Mouse (Mus musculus): ENCODE data around the gene Rabl6.
A peak's percentile ranks its signal among the peaks of the same experiment; 100 is the strongest.
"Not testable (repeated sequence)": the region's sequence is repeated elsewhere in the genome, so short reads cannot be mapped to it uniquely, and the experiment has no call there.

The Rabl6 gene

DNA sequence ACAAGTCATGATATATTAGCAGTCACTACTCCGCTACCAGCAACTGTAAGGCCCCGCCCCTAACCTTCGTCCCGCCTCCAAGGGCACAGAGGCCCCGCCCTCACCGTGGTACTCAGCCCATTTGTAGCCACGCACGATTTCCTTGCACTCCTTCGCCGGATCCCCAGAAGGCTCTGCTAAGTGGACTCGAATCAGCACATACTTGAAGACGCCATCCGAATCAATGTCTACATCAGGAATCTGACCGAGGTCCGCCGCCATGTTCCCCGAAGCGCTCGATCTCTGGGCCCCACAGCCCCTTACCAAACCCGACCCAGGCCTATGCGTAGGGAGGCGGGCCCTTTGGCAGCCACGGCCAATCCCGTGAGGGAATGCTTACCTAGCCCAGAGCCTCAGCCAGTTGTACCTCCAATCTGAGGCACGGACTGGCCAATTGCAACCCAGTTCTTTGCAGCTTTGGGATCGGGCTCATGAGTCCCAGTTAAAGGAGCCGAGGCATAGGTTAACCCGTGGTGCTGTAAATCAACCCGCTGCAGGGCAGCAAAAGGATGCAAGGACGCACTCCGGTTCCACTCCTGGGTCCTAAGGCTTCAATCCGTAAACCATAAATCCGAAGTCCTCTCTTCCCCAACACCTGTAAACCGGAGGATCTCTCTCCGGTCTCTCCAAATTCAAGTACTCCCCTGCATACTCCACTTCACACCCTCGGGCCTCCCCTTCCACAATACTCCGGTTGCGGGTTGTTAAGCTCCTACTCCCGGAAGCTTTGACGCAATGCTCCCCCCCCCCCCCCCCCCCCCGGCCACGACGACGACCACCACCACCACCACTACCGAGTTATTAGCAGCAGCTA is 33.5 kb downstream of the Rabl6 start, which contains the start of the genes Mamdc4 and Phpt1:
TSS of gene Mamdc4 (minus strand) at position 267 of the 853 bp plus-strand sequence.
TSS of gene Phpt1 (minus strand) at position 646 of the 853 bp plus-strand sequence.
- DNase-seq: peak; percentile 93

DNA sequence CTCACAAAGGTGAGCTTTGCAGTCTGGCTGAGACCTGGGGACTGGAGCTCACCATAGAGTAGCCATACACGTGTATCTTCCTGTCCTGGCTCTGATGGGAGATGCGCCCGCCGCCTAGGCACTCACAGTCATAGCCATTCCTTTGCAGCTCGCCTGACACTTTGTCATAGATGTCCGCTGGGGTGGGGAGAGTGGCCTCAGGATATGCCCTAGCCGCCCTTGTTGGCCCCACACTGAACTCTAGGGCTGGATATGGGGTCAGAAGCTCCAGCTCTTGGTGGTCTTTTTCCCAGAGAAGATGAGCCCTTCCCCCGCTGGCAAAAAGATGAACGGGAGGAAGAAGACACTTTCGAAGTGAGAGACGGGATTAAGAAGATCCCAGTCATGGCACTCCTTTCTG is 34.2 kb downstream of the Rabl6 start:
- peak; percentile 21 for DNase-seq

DNA sequence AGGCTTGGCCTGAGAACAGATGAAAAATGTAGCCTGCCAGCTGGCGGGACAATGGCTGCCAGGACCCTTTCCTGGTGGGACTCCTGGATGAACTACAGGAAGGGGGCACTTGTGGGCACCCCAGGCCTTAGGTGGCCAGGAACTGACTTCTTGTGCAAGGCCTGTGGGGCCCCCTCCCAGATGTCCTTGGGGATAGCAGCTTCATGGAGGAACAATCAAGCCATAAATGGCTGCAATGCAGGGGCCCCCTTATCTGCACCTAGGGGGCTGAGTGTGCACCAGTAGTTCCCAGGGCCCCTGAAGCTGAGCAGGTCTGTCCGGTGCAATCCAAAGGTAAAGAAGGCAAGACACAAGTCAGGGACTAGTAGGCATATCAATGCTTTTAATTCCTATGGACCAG is 35.3 kb downstream of the Rabl6 start:
- peak; percentile 3 for DNase-seq

DNA sequence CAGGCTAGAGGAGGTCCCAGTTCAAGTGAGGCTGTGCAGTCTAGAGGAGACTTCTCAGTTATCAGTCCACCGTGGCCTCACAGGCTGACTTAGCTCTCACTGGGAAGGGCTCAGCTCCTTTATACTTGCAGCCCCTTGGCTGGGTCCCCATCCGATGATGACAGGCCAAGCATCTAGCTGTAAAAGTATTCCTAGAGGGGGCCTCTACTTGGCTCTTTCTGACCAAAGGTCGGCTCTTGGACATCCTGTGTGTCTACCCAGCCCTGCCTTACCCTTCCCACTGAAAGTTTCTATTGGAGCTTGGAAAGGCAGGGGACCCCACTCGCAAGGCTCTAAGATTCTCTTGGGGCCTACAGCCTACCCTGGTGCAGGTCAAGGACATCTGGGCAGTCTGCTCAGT is 37.1 kb downstream of the Rabl6 start:
- peak; percentile 3 for DNase-seq

DNA sequence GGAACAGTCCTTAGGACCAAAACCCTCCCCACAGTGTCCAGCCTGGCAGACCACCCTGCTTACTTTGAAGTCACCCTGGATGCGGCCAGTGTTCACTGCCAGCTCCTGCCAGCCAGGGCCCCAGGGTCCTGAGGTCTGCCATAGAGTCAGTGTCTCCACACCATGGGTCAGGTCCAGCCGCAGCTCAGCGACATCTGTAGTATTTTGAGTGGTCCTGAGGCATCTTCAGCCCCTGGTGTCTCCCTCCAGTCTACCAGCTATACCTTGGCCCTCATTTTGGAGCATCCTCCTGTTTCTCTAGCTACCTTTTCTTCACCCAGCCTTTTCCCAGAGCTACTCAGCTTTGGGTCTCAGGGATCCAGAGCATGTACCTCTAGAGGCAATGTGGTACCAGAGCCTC is 39.0 kb downstream of the Rabl6 start:
- no peak for DNase-seq

DNA sequence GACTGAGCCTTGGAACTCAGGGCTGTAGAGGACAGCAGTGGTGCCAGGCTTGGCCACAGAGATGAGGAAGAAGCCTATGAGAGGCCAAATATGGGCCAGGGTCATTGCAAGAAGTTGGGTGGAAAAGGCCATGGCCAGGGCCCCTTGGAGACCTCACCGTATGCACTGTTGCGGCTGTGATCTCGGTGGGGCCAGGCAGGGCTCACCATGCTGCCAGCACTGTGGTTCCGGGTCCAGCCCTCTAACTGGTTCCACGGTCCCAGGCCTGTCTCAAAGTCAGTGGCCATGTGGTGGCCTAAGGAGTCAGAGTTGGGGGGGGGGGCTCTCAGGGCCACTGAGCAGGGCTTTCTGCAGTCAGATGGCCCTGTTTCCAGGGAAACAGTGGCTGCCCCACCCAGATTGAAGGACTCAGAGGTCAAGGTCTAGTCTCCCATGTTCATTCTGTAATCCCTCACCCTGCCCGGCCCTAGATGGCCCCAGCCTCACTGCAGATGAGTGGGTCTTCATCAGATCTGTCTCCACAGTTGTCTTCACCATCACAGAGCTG is 39.8 kb downstream of the Rabl6 start:
- no peak for DNase-seq

DNA sequence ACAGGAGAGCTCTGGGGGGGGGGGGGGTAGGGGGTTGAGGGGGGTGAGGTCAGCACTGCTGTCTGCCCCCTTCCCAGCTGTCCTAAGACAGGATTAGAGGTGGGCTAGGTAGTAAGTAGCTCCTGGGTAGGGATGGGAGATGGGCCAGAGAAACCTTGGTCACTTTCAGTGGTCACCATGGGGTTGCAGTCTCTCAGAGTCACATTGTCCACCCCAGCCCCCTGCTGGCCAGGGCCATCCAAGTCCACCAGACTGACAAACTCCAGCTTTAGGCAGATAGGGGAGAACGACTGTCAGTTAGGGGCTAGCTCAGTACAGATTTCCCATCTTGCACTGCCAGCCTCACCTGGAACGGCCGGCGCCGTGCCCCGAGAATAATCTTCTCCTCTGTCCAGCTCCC is 41.8 kb downstream of the Rabl6 start:
- DNase-seq: no peak

DNA sequence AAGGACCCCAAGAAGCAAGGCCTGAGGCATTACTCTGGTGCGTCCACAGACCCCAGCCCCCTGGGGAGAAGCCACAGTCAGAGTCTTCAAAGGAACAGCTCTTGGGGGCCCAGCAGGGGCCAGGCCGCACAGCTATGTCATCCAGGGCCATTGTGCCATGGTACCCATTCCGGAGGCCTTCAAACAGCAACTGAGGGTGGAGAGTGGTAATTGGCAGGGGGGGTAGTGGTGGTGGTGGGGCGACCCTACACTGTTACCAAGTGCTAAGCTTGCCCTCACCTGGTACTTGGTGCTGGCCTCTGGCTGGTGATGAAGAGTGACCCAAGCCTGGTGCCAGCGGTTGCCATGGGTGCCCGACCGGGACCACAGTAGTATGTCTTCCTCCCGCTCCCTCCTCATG is 42.6 kb downstream of the Rabl6 start:
- no peak for DNase-seq

DNA sequence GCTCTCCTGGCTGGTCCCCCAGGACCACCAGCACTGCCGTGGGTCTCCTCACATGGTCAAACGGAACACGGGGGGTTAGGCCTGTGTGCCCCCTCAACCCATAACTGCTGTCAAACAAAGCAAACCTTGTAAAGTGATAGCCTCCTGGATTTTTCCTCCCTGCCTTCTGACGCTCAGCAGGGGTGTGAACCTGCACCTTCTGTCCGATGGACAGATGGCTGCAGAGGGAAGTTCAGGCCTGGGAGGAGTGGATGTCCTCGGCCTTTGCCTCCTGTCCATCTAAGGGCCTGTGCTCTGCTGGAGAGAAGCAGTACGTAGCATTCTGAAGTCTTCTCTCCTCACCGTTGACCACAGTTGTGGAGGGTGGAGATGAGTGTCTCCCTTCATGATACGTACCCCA is 46.4 kb downstream of the Rabl6 start:
- no peak for DNase-seq

DNA sequence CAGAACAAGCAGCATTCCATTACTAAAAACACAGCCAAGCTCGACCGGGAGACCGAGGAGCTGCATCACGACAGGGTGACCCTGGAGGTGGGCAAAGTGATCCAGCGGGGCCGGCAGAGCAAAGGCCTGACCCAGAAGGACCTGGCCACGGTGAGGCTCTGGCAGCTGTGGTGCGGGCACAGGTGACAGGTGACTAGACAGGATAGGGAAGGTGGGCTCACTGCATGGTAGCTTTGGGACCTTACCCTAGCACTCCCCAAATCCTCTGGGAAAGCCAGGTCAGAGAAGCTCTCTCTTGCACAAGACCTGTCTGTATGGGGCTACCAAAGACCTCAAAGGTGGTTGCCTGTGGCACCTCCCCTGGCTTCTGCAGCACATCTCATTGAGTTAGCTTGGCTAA is 47.8 kb downstream of the Rabl6 start:
- DNase-seq: no peak

DNA sequence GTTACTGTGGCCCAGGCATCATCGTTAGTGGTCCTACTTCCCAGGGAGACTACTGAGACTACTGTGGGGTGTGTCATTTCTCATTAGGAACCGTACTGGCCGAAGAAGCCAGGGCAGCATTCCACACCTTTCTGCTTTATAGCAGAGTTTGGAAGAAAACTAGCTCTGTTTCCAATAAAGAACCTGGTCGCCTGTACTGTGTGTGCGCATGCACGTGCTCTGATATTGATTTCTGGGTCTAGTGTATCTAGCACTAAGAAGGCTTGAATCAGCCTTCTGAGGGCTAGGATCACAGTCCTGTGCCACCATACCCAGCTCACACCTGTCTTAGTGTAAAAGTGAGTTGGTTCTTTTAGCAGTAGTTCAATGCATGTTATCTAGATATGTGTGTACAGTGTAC is 49.5 kb downstream of the Rabl6 start:
- no peak for DNase-seq

DNA sequence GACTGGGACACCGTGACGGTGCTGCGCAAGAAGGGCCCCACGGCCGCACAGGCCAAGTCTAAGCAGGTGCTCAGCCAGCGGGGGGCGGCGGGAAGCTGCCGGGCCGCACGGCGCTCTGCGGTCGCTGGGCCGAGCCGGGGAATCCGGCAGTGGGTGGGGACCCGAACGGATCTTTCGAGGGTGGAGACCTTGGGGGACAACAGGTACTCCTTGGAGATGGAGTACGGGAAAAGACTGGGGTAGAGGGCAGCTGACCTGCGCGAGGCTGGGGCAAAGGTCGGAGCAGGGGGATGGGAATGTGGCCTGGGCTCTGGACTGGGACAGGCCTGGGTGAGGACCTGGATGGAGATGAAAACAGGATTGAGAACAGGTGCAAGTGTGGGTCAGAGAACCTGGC is 50.4 kb downstream of the Rabl6 start:
- DNase-seq: no peak

DNA sequence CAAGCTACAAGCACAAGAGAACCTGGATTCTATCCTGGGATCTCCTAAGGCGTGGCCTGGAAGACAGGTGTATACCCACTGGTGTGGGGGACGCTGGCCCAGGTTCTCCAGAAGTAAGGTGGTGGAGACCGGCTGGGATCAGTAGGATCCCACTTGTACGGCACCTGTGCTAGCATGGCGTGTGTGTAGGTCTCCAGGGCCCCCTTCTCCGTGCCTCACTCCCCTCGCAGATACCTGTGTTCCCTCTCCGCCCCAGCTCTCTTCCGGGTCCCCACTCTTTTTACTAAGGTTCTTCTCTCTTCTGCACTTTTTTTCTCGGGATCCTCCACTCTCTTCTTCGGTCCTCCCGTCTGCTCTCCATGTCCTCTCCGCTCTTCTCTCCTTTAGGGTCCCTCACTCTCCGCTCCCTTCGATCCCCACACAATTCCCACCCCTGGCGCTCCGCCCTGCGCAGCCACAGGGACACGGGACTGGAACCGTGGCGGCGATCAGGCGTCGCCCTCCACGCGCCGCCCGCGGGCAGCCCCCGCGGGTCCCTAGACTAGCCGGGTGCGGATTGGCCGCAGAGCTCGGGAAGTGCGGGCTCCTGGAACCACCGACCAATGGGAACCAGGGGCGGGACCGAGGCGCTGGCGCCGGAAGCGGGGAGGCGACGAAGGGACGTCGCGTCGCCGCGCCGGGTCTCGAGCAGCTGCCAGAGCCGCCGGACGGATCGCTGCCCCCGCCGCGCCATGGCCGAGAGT is 50.9 kb downstream of the Rabl6 start, which contains the start of gene Edf1:
TSS of gene Edf1 (plus strand) at position 627 of the 743 bp plus-strand sequence.
- DNase-seq: peak; percentile 95

DNA sequence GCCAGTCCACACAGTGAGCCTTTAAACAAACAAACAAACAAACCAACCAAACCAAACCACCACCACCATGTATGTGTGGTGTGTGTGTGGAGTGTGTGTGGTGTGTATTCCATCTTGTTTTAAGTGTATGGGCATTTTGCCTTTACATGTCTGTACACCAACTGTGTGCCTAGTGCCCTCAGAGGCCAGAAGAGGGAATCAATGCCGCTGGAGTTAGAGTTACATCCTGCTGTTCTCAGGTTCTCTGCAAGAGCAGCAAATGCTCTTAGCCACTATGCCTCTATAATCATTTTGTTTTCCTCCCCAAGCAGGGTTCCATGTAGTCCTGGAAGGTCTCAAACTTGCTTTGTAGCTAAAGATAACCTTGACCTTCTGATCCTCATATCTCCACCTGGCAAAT is 52.0 kb downstream of the Rabl6 start:
- no peak for DNase-seq

DNA sequence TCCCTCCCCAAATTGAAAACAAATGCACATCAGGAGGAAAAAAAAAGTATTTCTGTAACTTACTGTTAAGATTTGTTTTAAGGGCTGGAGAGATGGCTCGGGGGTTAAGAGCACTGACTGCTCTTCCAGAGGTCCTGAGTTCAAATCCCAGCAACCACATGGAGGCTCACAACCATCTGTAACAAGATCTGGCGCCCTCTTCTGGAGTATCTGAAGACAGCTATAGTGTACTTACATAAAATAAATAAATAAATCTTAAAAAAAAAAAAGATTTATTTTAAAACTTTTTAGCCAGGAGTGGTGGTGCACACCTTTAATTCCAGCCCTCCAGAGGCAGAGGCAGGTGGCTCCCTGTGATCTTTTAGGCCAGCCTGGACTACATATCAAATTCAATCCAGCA is 52.8 kb downstream of the Rabl6 start:
- DNase-seq: not testable (repeated sequence)

DNA sequence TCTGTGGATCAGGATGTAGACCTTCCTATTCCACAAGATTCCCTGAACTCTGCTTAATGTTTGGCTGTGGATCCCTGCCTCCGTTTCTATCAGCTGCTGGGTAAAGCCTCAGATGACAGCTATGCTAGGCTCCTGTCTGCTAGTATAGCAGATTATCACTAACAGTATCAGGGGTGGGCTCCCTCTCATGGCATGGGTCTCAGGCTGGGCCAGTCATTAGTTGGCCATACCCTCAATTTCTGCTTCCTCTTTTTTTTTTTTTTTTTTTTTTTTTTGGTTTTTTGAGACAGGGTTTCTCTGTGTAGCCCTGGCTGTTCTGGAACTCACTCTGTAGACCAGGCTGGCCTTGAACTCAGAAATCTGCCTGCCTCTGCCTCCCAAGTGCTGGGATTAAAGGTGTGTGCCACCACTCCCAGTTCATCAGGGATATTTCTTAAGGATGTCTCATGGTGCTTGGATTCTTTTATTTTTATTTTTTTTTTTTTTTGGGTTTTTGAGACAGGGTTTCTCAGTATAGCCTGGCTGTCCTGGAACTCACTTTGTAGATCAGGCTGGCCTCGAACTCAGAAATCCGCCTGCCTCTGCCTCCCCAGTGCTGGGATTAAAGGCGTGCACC is 55.0 kb downstream of the Rabl6 start:
- not testable (repeated sequence) for DNase-seq

DNA sequence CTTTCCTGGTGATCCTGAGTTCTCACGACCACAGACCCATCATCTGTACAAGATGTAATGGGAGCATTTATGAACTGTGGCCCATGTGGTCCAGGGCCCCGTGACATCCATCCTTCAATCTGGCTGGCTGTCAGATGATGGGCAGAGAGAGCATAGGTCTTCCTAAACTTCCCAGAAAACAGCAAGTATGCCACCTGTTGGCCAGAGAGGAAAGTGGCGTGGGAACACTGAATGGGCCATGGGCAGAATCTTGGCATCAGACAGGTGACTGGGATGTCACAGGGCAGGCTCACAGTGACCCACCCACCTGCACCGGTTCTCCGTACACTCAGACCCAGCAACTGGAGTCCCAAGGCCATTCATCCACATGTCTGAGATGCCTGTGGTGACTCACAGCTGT is 57.1 kb downstream of the Rabl6 start:
- DNase-seq: no peak

DNA sequence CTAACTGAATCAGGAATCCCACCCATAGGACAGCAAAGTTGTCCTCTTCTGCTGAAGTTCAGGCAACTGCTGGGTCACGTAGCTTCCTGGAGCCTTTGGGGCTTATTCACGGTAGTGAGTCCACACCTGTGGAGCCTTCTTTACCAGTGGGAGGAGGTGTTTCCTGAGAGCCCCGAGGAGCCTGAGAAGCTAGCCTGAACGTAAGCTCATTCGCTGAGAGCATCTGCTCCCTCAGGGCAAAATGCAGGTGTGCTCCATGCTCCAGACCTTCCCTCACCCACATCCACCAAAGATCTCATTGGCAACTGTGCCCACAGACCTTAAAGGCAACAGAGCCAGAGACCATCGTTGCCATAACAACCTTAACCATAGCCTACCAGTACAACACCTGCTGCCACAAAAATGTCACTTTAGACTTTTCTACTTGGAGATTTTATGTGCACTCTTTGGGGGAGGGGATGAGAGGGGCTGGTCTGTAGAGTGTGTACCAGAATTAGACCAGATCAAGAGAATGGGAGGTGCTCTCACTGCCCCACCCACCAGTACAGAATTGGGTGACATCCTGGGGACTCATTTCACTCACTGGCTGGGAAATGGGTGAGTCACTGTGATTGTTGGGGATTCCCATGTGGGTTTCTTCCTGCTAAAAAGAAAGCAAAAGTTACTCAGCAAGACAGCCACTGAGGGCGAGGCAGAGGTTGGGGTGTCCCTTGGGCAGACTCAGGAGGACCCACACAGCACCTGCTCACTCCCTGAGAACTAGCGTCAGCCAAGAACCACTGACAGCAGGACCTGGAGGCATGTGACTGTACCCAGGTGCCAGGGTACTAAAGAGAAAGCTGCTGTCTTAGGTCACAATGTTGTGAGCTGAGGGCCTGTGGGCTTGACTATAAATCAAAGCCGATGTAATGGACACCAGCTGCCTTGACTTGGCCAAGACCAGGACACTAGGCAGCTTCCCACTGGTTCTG is 59.0 kb downstream of the Rabl6 start:
- no peak for DNase-seq

DNA sequence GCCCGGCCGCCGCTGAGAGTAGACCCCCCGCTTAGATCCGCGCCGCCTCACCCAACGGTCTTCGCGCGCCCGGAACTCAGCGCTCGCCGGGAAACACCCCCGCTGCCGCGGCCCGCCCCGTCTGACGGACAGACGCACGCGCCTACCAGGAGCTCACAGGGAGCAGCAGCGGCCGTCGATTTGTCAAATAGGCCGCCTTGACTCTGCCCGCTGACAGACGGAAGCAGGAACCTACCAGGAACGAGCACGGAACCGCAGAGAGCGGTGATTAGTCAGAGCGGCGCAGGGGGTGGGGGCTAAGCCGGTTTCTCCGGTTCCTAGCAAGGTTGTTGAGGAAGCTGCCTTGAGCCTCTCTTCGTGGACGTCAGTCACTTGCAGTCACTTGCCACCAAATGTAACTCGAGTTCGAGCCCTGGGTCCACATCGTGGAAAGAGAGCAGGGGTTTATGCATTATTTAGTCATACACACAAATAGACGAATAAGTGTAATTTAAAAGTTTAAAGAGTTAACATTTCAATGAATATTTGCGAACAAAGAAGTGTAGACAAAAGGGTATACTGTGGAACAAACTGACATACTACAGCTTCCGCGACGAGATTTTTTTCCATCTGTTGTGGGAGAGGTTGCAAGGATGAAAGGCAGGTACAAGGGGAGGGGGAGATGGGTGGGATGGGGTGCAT is 61.4 kb downstream of the Rabl6 start, which contains the start of gene Traf2:
TSS of gene Traf2 (minus strand) at position 130 of the 681 bp plus-strand sequence.
- DNase-seq: peak; percentile 99

DNA sequence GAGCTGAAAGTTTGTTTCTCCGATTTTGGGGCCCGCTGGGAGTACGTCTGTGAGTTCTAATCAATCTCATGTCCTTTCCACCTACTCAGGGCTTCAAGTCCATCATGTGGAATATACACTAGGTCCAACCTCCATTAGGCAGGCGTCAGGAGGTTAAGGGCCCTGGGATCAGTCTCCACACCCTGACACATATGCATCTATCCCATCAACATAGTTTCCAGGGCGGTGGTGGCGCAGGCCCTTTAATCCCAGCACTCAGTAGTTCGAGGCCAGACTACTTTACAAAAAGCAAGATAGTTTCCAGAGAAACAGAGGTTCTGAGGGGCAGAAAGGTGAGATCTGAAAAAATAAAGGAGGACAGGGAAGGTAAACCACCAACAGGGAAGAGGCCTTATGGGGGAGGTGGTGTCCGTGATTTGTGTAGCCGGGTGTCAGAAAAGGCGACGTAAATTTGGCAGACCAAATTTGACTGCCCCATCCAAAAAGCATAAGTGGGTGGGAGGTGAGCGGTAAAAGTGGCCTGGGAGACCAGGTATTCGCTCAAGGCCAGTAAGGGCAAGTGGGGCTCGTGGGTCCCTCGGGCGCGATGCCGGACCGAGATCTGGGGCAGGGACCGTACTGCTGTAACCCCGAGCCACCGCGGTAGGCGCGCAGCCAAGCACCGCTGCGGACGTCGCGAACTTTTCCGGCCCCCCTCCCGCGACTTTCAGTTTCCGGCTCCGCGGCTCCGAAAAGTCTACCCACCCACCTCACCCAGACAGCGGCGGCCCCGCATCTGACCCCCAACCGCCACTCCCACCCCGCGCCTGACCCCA is 62.1 kb downstream of the Rabl6 start:
- no peak for DNase-seq

Measured in right cerebral cortex, postnatal 14 days (tissue).